Mouse (Mus musculus): Measurements from ENCODE around the gene Rarg. TPM values are rescaled to one million over a fixed set of nuclear protein-coding genes. Genes with fewer than 3 reads are reported as not detected.

The Rarg gene
- polyA plus RNA-seq, 1 experiment, result 21.2 TPM

DNA sequence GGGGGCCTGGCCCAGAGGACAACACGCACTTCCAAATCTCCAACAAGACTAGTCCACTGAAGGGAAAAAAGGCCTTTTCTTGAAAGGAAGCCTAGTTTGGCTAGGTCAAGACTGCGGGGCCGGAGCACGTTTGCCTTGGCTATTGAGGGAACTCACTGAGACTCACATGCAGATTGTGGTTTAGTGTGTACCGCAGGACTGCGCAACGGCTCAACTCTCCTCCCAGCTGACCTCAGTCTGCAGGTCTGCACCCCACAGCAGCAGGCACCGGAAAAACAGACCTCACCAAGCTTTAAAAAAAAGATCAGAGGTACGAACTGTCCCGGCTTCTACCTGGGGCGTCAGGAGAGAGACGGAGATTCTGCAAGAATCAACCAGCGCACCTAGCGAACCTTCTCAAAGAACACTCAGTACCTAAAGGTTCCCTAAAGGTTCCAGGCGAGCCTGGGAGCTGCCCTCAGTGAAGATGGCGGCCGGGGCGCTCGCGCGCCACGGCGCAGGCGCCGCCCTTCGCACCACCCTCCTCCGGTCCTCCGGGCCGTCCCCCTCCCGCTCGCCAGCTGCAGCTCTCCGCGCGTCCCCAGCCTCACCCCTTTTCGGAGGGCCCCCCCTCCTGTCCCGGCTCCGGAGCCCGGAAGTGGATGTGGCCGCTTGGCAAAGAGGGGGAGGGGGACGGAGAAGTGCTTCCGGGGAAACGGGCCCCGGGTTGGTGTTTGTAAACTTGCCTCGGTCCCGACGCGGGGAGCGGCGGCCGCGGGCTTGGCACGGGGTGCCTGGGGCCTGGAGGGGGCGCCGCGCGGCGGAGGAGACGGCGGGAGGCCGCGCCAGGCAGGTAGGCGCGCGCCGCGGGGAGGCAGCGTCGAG, 54.1 kb downstream of the Rarg start, which contains the start of gene Zfp740:
Gene Zfp740, plus strand, starts transcription at position 279 of the 864 bp plus-strand sequence.
- Histone ChIP-seq H3K27me3 (replicated peaks; ENCODE audit: control insufficient read depth, insufficient read depth, low read length) (no peaks in the 10 kb centered on the region), H3K4me3 (ENCODE audit: insufficient read depth, low read depth, low read length) (peak within 1 kb of the TSS; percentile 71), H3K4me1 (ENCODE audit: control insufficient read depth, insufficient read depth, low read length) (peaks cover 28% of the 10 kb centered on the region), H3K36me3 (ENCODE audit: control insufficient read depth, insufficient read depth, low read length) (peaks cover 2% of the 10 kb centered on the region), H3K27ac (ENCODE audit: insufficient read depth, low read depth, low read length) (peak within 1 kb of the TSS; percentile 96)
- no peak for TF ChIP-seq CTCF (conservative IDR thresholded peaks at IDR 0.05; ENCODE audit: insufficient read depth, insufficient read length, low read depth, low read length)
- no peak for TF ChIP-seq POLR2A (IDR thresholded peaks at IDR 0.05; ENCODE audit: low read depth, low read length)
- peak; percentile 98 for DNase-seq
- WGBS, result 1% methylated on average over 68 of the region's 68 CpGs

DNA sequence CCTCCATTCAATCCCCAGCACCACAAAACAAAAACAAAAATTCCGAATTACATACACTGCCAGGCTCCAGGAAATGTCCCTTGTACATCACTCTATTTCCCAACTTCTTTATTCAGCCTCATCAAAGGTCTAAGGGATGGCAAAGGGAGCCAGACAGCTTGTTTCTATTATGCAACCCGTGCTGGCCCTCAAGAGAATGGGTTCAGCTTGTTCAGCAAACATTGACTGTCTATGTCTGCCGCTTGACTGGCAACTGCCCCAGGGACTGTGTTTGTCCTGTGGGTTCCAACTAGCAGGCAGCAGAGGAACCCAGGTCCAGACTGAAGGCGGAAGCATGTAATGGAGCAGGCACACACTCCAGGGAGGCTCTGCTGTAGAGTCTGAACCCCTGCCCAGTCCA, 58.5 kb downstream of the Rarg start:
- 71% methylated on average over 4 of the region's 4 CpGs for WGBS
- no peak overlapping the region for H3K27ac ChIP-seq (ENCODE audit: insufficient read depth, low read depth, low read length)
- H3K27me3 ChIP-seq (replicated peaks; ENCODE audit: control insufficient read depth, insufficient read depth, low read length), result no peaks in the 10 kb centered on the region
- DNase-seq, result peak; percentile 64
- no peak for TF ChIP-seq POLR2A (IDR thresholded peaks at IDR 0.05; ENCODE audit: low read depth, low read length)
- TF ChIP-seq CTCF (conservative IDR thresholded peaks at IDR 0.05; ENCODE audit: insufficient read depth, insufficient read length, low read depth, low read length), result no peak
- no peak overlapping the region for H3K4me3 ChIP-seq (ENCODE audit: insufficient read depth, low read depth, low read length)
- no peaks in the 10 kb centered on the region for H3K36me3 ChIP-seq (ENCODE audit: control insufficient read depth, insufficient read depth, low read length)
- H3K4me1 ChIP-seq (ENCODE audit: control insufficient read depth, insufficient read depth, low read length), result peaks cover 10% of the 10 kb centered on the region; the same call in 1 of the 2 replicates

DNA sequence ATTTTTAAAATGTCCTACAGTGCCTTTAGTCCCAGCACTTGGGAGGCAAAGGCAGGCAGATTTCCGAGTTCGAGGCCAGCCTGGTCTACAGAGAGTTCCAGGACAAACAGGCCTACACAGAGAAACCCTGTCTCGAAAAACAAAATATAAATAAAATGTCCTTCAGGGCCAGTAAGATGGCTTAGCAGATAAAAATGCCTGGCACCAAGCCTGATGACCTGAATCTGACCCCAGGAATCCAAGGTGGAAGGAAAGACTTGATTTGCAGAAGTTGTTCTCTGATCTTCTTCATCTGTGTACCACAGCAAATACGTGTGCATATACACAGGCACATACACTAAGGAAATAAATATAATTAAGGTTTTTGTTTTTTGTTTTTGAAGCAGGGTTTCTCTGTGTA, 61.9 kb downstream of the Rarg start:
- WGBS, result 47% methylated on average over 4 of the region's 4 CpGs
- Histone ChIP-seq H3K4me1 (ENCODE audit: control insufficient read depth, insufficient read depth, low read length) (peaks cover 18% of the 10 kb centered on the region), H3K27ac (ENCODE audit: insufficient read depth, low read depth, low read length) (0 out of 2 replicates have a peak overlapping the region, but pooled peaks have one; percentile 5), H3K36me3 (ENCODE audit: control insufficient read depth, insufficient read depth, low read length) (no peaks in the 10 kb centered on the region), H3K4me3 (ENCODE audit: insufficient read depth, low read depth, low read length) (no peak overlapping the region), H3K27me3 (replicated peaks; ENCODE audit: control insufficient read depth, insufficient read depth, low read length) (no peaks in the 10 kb centered on the region)
- TF ChIP-seq POLR2A (IDR thresholded peaks at IDR 0.05; ENCODE audit: low read depth, low read length) (no peak), CTCF (conservative IDR thresholded peaks at IDR 0.05; ENCODE audit: insufficient read depth, insufficient read length, low read depth, low read length) (no peak)
- DNase-seq, result no peak

DNA sequence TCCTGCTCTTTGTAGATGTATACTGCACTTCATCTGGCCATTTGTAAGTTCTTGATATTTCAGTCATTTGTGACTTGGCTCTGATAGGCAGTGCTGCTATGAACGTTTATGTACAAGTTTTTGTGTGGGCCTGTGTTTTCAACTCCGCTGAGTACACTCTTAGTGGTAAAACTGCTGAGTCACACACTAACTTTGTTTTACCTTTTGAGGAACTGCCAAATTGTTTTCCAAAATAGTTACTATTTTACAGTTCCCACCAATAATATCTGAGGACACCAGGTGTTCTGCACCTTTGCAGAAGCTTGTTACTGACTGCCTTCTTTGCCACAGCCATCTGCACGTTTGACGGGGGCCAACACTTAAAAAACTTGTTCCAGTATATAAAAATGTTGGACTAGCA, 62.9 kb downstream of the Rarg start:
- Histone ChIP-seq H3K27ac (ENCODE audit: insufficient read depth, low read depth, low read length) (peak overlapping the region; percentile 28), H3K36me3 (ENCODE audit: control insufficient read depth, insufficient read depth, low read length) (no peaks in the 10 kb centered on the region), H3K4me1 (ENCODE audit: control insufficient read depth, insufficient read depth, low read length) (peaks cover 18% of the 10 kb centered on the region), H3K27me3 (replicated peaks; ENCODE audit: control insufficient read depth, insufficient read depth, low read length) (no peaks in the 10 kb centered on the region), H3K4me3 (ENCODE audit: insufficient read depth, low read depth, low read length) (no peak overlapping the region)
- WGBS, result 36% methylated on average over 4 of the region's 4 CpGs
- TF ChIP-seq CTCF (conservative IDR thresholded peaks at IDR 0.05; ENCODE audit: insufficient read depth, insufficient read length, low read depth, low read length) (no peak), POLR2A (IDR thresholded peaks at IDR 0.05; ENCODE audit: low read depth, low read length) (no peak)
- DNase-seq, result peak; percentile 62

DNA sequence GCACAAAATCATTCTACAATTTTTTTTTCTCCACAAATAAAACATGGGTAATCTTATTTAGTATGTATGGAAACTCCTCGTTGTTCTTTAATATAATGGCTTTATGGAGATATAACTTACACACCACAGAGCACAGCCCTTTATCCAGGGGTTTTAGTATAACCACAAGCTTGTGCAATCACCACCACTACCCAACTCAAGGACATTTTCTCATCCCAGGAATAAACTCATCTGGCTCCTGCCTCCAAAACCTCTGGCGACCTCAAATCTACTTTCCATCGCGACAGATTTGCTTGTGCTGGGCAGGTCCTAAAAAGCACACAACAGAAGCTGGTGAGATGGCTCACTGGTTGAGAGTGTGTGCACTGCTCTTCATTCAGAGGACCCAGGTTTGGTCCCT, 63.7 kb downstream of the Rarg start:
- WGBS, result 87% methylated on average over 4 of the region's 4 CpGs
- H3K27ac ChIP-seq (ENCODE audit: insufficient read depth, low read depth, low read length), result no peak overlapping the region
- H3K4me1 ChIP-seq (ENCODE audit: control insufficient read depth, insufficient read depth, low read length), result peaks cover 18% of the 10 kb centered on the region

DNA sequence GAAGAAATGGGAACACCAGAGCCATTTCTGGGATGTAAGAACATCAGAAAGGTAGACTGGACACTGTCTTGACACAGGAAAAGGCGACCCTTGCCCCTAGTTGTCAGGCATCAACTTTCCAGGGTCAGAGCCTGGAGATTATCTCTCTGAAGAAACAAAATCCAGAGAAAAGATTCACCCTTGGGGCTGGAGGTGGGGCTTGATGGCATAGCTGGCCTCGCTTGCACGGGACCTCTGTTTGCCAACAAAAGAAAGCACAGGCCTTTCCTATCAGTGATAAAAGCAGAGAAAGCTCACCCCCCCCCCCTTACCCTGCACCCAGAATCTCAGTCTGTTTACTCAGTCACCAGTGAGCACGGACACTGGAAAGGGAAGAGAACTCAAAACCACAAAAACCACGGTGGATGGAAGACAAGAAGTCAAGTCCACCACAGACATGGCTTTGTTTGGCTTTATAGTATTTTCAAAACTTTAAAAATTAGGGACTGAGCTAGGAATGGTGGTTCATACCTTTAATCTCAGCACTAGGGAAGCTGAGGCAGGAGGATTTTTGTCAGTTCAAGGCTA, 64.4 kb downstream of the Rarg start:
- no peak for DNase-seq
- H3K27me3 ChIP-seq (replicated peaks; ENCODE audit: control insufficient read depth, insufficient read depth, low read length), result no peaks in the 10 kb centered on the region
- peaks cover 18% of the 10 kb centered on the region for H3K4me1 ChIP-seq (ENCODE audit: control insufficient read depth, insufficient read depth, low read length)
- H3K36me3 ChIP-seq (ENCODE audit: control insufficient read depth, insufficient read depth, low read length), result no peaks in the 10 kb centered on the region
- no peak overlapping the region for H3K4me3 ChIP-seq (ENCODE audit: insufficient read depth, low read depth, low read length)
- TF ChIP-seq CTCF (conservative IDR thresholded peaks at IDR 0.05; ENCODE audit: insufficient read depth, insufficient read length, low read depth, low read length) (no peak), POLR2A (IDR thresholded peaks at IDR 0.05; ENCODE audit: low read depth, low read length) (no peak)
- WGBS, result 70% methylated on average over 5 of the region's 5 CpGs
- no peak overlapping the region for H3K27ac ChIP-seq (ENCODE audit: insufficient read depth, low read depth, low read length)

More for the DNA sequence above, 63.7 kb downstream of the Rarg start:
- no peaks in the 10 kb centered on the region for H3K27me3 ChIP-seq (replicated peaks; ENCODE audit: control insufficient read depth, insufficient read depth, low read length)
- no peaks in the 10 kb centered on the region for H3K36me3 ChIP-seq (ENCODE audit: control insufficient read depth, insufficient read depth, low read length)
- no peak overlapping the region for H3K4me3 ChIP-seq (ENCODE audit: insufficient read depth, low read depth, low read length)
- DNase-seq, result no peak
- no peak for TF ChIP-seq POLR2A (IDR thresholded peaks at IDR 0.05; ENCODE audit: low read depth, low read length)
- no peak for TF ChIP-seq CTCF (conservative IDR thresholded peaks at IDR 0.05; ENCODE audit: insufficient read depth, insufficient read length, low read depth, low read length)

DNA sequence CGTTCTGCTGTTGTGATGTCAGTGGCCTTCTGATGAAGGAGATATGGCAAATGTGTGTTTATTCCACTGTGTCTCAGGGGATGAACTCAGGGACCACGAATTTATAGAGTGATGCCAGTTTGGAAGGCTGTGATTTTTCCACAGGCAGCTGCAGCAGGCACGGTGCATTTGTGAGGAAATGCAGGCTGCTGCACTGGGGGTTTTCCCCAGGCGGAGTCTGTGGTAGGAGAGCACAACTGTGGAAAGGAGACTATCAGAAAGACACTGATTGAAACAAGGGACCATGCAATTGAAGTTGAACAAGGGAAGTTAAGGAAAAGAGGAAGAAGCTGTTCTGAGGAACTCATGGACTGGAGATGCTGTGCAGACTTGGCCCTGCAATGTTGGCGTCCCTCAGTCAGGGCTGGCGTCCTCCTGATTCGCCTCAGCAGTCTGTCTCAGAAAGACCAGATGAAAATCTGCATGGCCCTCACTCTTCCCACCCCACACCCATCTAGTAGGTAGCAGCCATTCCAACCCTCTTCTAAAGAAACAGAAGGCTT, 65.0 kb downstream of the Rarg start:
- TF ChIP-seq CTCF (conservative IDR thresholded peaks at IDR 0.05; ENCODE audit: insufficient read depth, insufficient read length, low read depth, low read length) (no peak), POLR2A (IDR thresholded peaks at IDR 0.05; ENCODE audit: low read depth, low read length) (no peak)
- no peaks in the 10 kb centered on the region for H3K36me3 ChIP-seq (ENCODE audit: control insufficient read depth, insufficient read depth, low read length)
- no peak overlapping the region for H3K4me3 ChIP-seq (ENCODE audit: insufficient read depth, low read depth, low read length)
- H3K27ac ChIP-seq (ENCODE audit: insufficient read depth, low read depth, low read length), result no peak overlapping the region
- WGBS, result 70% methylated on average over 7 of the region's 7 CpGs
- H3K27me3 ChIP-seq (replicated peaks; ENCODE audit: control insufficient read depth, insufficient read depth, low read length), result no peaks in the 10 kb centered on the region
- no peak for DNase-seq
- H3K4me1 ChIP-seq (ENCODE audit: control insufficient read depth, insufficient read depth, low read length), result peaks cover 18% of the 10 kb centered on the region

Measured in kidney, adult 2 months (tissue).